Mouse (Mus musculus) cerebellum, adult 2 months (tissue): ENCODE data around the gene Slc16a11. TPM values are rescaled to one million over a fixed set of nuclear protein-coding genes. Genes with fewer than 3 reads are reported as not detected.

Experiments used
- DNase-seq, 2 experiments: peaks; one replicate each; pipeline ENCODE4 v3.0.0; 2021
- H3K27ac ChIP-seq: fragments of 200-500 bp; 2 replicates; pipeline ENCODE4 v1.5.1; 2012; ENCODE audit warnings: low read length, control low read depth, inconsistent platforms; ENCODE audit not compliant: insufficient read depth
- H3K27me3 ChIP-seq: fragments of 200-500 bp; 2 replicates; pipeline ENCODE4 v1.6.1; 2012; ENCODE audit warnings: inconsistent platforms, mild to moderate bottlenecking, low read length, moderate library complexity; ENCODE audit not compliant: control insufficient read depth, insufficient read depth
- H3K4me1 ChIP-seq: fragments of 200-500 bp; 2 replicates; pipeline ENCODE4 v1.6.1; 2011; ENCODE audit warnings: low read length; ENCODE audit not compliant: control insufficient read depth, insufficient read depth
- H3K4me3 ChIP-seq: fragments of 200-500 bp; replicated peaks from 2 replicates; pipeline ENCODE3; 2011; ENCODE audit warnings: mild to moderate bottlenecking, low read depth, low read length, control low read depth; ENCODE audit not compliant: insufficient read depth
- CTCF ChIP-seq: fragments of 200-500 bp; IDR thresholded peaks from 2 replicates; pipeline ENCODE4 v1.5.1; 2011; ENCODE audit warnings: low read depth, mild to moderate bottlenecking, control low read depth, low read length, moderate library complexity, borderline replicate concordance; ENCODE audit not compliant: insufficient read depth
- POLR2A ChIP-seq: fragments of 200-500 bp; IDR thresholded peaks from 2 replicates; pipeline ENCODE4 v1.6.1; 2011; ENCODE audit warnings: low read length, control low read depth, borderline replicate concordance; ENCODE audit not compliant: insufficient read depth
- WGBS: fragments of 180-500 bp; shearing (Covaris S2); methylation state at CpG from one replicate; pipeline ENCODE4 v1.1.7; 2018; 5-methylcytosine and 5-hydroxymethylcytosine counted together
- polyA plus RNA-seq: library from polyadenylated mRNA; depleted of rRNA; stranded (reverse); fragments of >200 nt; gene quantifications from 2 replicates; pipeline ENCODE4 v1.2.3, GENCODE M21; 2012

Slc16a11 gene
- polyA plus RNA-seq, 1 experiment: 209 TPM

DNA sequence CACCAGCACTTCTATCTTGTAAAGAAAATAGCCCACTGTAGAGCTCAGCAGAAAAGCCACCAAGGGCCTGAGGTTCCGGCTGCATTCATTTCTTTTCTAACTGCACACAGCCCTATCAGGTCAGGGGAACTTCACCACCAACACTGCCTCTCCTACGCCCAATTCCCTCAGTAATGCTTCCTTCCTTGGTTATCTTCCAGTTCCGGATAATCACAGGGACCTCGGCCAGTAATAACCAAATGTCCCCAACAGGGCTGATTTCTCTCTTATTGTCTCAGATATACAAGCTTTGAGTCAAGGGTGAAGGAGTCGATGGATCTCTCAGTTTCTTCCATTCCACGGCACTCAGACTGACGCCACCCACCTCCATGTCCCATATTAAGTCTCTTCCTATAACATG is 5.3 kb upstream of the Slc16a11 start:
- peaks cover 10% of the 10 kb centered on the region for H3K4me1 ChIP-seq
- no peak for TF ChIP-seq CTCF
- no peak overlapping the region for H3K27ac ChIP-seq
- WGBS: 50% methylated on average over 7 of the region's 7 CpGs
- no peaks in the 10 kb centered on the region for H3K27me3 ChIP-seq
- peak in 1 of 2 experiments; percentile 27 for DNase-seq
- no peak overlapping the region for H3K4me3 ChIP-seq

DNA sequence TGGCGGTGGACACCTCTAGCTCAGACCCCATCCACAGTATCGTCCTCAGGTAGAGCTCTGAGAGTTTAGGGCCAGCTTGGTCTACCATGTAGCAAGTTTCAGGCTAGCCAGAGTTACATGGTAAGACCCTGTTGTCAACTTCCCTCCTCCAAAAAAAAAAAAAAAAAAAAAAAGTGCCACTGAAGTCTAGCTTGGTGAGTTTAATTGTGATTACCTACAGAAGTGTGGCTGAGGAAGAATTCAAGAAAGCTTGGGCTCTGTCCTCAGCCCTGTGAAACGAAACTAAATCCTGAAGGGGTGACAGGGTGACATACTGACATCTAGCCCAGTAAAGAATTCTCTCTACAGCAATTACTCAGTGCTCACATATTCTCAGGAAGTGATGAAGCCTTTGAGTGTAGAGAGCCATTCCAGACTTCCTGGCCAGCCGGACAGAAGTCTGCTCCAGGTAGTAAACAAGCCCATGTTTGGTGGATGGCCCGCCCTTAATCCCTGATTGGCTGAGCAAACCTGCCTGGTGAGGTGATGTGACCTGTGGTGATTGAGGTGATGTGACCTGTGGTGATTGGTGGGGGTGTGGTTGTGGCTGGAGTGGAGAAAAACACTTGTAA is 3.7 kb upstream of the Slc16a11 start:
- DNase-seq: no peak
- H3K4me1 ChIP-seq: peaks cover 16% of the 10 kb centered on the region
- H3K4me3 ChIP-seq: no peak overlapping the region
- no peak overlapping the region for H3K27ac ChIP-seq
- TF ChIP-seq POLR2A (no peak), CTCF (no peak)
- WGBS: 86% methylated on average over 5 of the region's 5 CpGs
- H3K27me3 ChIP-seq: no peaks in the 10 kb centered on the region

DNA sequence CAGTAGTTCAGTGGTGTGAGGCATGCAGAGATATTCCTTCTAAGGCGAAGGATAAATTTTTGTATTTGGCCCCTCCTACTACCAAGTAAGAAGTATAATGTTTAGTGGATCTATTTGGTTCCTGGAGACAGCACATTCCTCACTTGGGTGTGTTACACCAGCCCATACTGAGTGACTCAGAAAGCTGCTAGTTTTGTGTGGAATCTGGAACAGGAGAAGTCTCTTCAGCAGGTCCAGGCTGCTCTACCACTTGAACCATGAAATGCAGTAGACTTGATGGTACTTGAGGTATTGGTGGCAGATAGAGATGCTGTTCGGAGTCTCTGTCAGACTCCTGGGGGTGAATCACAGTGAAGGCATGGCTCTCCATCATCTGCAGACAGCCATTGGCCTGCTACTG is 1.9 kb upstream of the Slc16a11 start:
- TF ChIP-seq CTCF (no peak), POLR2A (no peak)
- Histone ChIP-seq H3K27me3 (no peaks in the 10 kb centered on the region), H3K4me1 (peaks cover 16% of the 10 kb centered on the region), H3K27ac (no peak overlapping the region), H3K4me3 (no peak overlapping the region)
- WGBS: 95% methylated on average over 2 of the region's 2 CpGs
- DNase-seq: no peak

DNA sequence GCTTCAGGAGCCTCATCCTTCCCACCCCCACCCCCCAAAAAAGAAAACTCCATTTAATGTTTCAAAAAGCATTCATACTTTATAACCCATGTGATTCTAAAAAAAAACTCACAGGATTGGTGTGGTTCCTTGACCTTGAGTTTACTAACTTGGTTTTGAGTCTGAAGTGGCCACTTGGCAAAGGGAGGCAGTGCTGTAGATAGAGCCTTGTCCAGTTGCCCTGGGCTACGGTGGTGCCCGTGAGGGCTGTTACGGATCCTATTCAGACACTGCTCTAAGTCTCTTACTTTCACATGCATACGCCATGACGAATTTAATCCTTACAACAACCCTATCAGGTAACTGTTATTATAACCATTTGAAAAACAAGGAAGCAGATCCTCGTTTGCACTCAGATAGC is 580 bp upstream of the Slc16a11 start:
- no peak for DNase-seq
- WGBS: 80% methylated on average over 6 of the region's 6 CpGs
- Histone ChIP-seq H3K4me3 (no peak overlapping the region), H3K4me1 (peaks cover 10% of the 10 kb centered on the region), H3K27ac (0 out of 2 replicates have a peak overlapping the region, but pooled peaks have one; percentile 76), H3K27me3 (no peaks in the 10 kb centered on the region)
- TF ChIP-seq CTCF: no peak
- no peak for TF ChIP-seq POLR2A

DNA sequence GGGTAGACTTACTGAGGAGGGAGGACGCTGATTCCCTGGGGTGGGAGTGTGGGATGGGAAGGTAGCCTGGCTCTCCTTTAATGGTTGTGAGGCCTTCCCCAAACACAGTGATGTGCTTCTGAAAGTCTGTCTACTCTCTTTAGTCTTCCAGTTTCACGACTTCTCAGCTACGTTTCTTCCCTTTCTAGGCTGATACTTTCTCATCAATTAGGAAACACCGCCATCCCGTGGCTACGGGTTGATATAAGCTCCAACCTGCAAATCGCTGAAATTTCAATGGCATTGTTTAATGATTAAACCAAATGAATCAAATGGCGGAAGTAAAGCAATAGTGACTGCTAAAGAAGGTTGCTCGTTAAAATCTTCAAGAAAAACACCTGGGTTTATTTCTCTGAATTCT is 344 bp downstream of the Slc16a11 start:
- no peak overlapping the region for H3K4me3 ChIP-seq
- TF ChIP-seq POLR2A (no peak), CTCF (peak; percentile 67; the same call in 1 of the 2 replicates)
- H3K4me1 ChIP-seq: peaks cover 10% of the 10 kb centered on the region
- peak; percentile 79 to 82 for DNase-seq
- H3K27ac ChIP-seq: peak overlapping the region; percentile 99
- 6% methylated on average over 9 of the region's 9 CpGs for WGBS
- H3K27me3 ChIP-seq: no peaks in the 10 kb centered on the region

GRCm38 (mm10) chr11:70213736-70214135 is 1.2 kb downstream of the Slc16a11 start:
- Histone ChIP-seq H3K4me1 (peaks cover 14% of the 10 kb centered on the region), H3K27ac (peak overlapping the region; percentile 99), H3K4me3 (peak overlapping the region; percentile 80), H3K27me3 (no peaks in the 10 kb centered on the region)
- peak; percentile 85 to 88 for DNase-seq
- 2% methylated on average over 26 of the region's 26 CpGs for WGBS
- TF ChIP-seq POLR2A: peak; percentile 71; the same call in 1 of the 2 replicates
- TF ChIP-seq CTCF: no peak; the same call in 1 of the 2 replicates

GRCm38 (mm10) chr11:70214191-70214855 is 1.8 kb downstream of the Slc16a11 start:
- no peaks in the 10 kb centered on the region for H3K27me3 ChIP-seq
- TF ChIP-seq CTCF (no peak), POLR2A (peak; percentile 17; the same call in 1 of the 2 replicates)
- DNase-seq: peak; percentile 73 to 81
- H3K27ac ChIP-seq: peak overlapping the region; percentile 99
- peak overlapping the region; percentile 80 for H3K4me3 ChIP-seq
- under 1% methylated on average over 46 of the region's 46 CpGs for WGBS
- H3K4me1 ChIP-seq: peaks cover 20% of the 10 kb centered on the region

- Histone ChIP-seq H3K4me1 (peaks cover 21% of the 10 kb centered on the region), H3K27me3 (no peaks in the 10 kb centered on the region), H3K27ac (peak overlapping the region; percentile 99), H3K4me3 (peak overlapping the region; percentile 80)
- WGBS: 6% methylated on average over 18 of the region's 18 CpGs
- no peak for DNase-seq
- TF ChIP-seq POLR2A (no peak), CTCF (no peak)
Observed at GRCm38 (mm10) chr11:70214856-70215209, 2.3 kb downstream of the Slc16a11 start.
